Mouse (Mus musculus): Measurements from ENCODE around the gene Gpr61.

The Gpr61 gene

DNA sequence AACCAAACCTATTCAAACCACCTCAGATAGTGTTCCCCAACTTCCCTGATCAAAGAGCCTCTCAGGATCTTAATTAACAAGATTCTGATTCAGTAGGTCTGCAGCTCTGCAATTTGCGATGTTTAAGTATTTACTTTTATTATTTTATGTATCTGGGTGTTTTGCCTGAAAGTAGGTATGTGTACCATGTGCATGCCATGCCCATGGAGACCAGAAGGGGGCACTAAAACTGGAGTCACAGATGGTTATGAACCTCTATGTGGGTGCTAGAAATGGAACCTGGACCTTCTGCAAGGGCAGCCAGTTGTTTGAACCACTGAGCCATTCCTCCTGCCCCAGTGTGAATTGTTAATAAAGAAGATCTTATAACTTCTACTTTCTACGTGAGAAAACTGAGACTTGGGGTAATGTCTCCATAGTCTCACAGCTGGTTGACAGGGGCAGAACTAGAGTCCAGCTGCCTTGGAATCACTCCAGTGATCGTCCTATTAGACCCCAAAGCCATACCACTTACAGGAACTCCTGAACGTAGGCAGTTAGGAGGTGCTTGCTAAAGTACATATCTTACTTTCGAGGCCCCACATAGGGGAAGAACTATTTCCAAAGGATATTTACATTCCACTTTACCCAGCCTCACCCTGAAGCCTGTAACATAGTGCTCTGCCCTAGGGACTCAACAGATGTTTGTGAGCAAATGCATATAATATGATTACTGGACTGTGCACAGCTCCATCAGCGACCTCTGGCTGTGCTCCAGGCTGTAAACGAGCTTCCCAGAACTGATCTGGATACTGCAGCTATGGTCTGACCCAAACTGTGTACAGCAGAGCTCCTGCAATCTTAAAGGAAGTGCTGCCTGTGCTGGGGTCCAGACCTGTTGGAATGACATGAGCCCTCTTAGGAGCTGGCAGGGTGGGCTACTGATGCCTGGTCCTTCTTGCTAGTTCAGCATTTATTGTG, 24.4 kb upstream of the Gpr61 start:
- DNase-seq (ENCODE audit: low read depth, low spot score): no peak

DNA sequence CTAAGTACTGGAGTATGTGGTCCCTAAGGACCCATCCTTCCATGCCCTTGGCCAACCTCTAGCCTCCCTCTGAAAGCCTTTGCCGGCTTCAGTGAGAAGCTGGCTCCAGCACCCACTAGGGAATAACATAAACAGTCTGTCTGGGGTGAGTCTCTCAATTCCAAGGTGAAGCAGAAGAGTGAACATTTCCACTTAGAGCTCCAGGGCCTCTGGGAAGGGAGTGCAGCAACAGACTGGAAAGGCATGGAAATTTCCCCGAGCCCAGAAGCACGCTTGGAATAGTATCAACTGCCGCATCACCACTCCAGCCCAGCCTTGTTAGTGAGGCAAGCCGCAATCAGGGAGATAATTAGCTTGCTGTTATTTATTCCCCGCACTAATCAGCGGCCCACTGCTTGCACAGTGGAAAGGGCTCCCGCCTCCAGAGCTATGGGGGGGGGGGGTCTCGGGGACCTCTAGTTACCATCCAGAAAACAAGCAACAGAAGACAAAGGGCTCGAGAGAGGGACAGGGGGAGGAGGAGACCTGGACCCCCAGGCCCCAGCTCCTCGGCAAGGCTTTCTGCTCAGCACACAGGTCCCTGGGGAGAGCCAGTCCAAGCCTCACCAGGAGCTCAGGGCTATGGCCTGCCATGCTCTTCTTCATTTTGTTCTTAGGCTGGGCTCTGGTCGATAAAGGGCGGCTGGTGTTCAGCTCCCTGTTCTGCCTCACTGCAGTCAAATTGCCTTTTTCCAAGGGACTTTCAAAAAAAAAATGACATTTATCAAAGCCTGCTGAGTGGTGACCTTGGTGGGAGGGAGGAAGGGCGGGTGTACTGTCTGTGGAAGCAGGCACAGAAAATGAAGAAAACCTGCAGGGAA, 20.2 kb upstream of the Gpr61 start:
- no peak for DNase-seq (ENCODE audit: low read depth, low spot score)

DNA sequence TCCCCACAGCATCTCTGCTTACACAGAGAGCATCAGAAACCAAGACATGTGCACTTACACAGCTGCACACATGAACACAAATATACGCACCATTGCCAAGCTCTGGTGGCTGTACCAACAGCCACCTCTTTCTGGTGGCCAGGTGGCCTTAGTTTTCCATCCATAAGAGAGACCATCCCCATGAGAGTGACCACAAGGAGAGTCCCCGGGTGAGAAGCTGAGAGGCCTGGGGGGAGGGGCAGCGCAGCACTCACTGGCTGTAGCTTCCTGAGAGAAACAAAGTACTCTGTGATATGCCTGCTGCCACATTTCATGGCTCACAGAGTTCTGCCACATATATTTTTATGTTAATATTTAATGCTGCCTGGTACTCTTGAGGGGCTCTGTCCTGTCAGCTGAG, 14.5 kb upstream of the Gpr61 start:
- no peak for DNase-seq (ENCODE audit: low read depth, low spot score)

DNA sequence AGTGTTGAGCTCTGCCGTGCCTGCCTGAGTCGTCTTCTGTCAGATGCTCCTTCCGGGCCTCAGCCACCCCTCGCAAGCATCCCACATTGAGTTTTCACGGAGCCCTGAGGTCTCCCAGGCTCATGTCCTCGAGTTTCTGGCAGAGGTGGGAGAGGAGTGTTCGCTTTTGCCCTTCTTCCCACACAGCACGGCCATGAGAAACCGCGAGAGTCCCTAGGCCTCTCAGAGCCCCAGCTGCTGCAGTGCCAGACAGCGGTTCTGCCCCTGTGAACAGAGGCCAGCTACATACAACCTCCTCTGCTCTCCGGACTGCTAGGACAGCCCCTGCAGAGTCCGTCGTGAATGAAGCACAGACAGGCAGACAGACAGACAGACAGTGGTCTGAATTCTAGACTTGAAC, 12.8 kb upstream of the Gpr61 start:
- no peak for DNase-seq (ENCODE audit: low read depth, low spot score)

DNA sequence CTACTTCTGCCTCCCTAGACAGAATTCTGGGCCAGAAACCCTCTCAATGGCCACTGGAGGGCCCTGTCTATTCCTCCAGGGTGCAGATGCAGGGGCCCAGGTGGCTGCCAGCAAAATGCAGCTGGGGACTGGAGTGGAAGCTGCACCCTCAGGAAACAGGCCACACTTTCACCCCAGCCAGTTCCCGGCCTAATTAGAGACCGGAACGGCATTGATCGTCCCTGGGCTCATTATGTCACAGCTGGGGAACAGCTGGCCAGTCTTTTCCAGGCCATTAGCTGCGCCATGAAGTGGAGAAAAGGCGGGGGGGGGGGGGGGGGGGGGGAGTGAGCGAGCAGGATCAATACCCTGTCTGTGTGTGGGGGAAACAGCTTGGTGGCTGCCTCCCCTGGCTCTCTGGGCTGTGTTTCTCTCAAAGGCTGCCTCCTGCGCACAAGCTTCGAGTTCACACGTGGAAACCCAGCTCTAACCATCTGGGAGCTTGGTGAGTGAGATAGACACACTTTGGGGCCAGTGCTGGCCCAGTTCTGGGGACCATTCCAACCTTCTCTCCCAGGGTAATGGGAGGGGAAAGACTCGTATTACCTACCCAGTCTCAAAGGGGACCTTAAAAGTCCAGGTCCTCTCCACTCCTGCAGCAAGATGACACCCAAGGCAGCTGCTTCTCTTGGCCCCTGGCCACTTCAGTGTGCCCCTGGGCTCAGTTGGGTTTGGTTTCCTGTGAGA, 12.0 kb upstream of the Gpr61 start:
- DNase-seq (ENCODE audit: low read depth, low spot score): peak; percentile 82

DNA sequence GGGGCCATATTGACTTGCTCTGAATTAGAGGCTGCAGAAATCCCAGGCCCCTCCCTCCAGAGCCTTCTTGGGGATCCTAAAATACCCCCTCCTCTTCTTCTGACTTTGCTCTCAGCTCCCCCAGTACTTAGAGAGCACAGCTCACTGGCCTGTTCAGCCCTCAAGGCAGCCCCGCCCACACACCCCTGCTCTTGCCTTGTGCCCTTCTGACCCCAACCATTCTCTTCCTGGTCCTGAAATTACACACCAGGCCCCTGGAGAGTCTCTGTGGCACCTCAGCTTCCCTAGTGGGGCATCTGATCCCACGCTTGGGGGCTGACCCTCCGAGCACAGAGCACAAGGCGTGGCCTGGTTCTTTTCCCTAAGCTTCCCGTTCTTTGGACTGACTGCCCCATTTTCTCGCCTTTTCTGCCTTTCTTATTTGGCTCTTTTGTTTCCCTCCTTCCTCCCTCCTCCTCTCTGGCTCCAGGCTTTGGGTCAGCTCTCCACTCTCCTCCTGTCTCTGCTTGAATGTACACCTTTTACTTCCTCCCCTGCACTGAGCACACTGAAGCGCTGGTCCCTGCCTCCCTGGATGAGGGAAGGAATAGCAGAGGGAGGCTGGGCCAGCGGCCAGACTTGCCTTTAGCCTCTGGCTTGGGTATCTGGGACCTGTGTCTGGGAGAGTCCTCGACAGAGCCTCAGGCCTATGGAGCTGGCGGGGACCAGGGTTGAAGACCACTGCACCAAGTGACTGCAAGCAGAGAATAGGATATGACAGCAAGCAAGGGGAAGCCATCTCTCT, 11.0 kb upstream of the Gpr61 start:
- DNase-seq (ENCODE audit: low read depth, low spot score): no peak

DNA sequence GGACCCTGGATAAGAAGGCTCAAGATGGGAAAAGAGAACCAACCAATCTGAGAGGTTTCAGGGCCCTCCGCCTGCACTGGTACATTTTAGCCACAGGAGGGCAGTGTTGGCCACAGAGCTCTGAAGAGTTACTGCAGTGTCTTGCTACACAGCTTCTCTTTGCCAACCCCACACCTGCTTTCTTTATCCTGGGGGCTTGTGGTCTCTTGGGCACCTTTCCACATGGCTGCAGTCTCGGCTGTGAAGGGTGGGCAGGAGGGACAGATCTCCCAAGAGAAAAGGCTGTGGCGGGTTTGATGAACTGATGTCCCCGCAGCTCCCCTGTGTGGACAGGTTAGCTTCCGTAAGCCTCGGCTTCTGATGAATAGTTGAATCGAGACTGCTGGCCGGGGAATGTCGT, 10.1 kb upstream of the Gpr61 start:
- peak; percentile 87 for DNase-seq (ENCODE audit: low read depth, low spot score)

DNA sequence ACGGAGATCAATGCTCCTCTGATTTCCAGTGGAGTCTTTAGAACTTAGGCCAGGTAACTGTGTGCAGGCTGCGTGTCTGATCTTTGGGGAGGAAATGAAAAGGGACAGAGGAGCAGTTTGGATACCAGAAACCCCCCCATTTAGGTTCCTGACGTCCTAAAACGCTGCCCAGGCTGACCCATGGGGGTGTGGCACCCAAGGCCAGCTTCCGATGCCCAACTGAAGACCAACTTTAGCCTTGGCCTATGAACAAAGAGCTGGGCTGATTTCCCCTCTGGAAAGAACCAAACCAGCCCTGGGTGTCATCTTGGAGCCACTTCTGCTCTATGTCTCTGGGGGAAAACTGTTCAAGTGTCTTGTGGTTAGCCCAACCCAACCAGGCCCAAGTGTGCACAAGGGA, 9.4 kb upstream of the Gpr61 start:
- DNase-seq (ENCODE audit: low read depth, low spot score): no peak

DNA sequence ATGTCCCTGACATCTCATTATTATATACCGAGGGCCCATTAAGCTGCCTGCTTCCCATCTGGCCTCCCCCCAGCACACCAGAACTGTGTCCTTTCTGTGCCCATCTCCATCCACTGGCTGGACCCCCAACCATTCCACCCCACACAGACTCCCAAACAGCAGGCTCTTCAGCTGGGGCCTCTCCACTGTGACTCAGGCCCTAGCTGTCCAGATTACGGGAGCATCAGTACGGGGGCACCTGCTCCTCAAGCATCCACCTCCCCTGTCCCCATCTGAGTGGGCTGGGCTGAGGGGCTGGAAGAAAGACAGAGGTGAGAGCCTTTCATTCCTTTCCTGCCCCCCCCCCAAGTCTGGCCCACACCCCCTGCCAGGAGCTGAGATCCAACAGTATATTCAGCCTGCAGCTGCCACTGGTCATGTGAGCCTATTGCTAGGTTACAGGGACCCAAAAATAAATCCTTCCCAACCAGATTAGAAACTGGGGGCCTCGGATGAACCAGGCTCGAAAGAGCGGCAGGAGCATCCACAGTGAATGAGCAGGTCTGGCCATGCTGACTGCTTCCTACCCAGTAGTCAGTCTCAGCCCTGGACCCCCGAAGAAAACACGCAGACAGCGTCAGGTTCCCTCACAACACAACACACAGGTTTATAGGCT, 3.8 kb upstream of the Gpr61 start:
- DNase-seq (ENCODE audit: low read depth, low spot score): no peak

DNA sequence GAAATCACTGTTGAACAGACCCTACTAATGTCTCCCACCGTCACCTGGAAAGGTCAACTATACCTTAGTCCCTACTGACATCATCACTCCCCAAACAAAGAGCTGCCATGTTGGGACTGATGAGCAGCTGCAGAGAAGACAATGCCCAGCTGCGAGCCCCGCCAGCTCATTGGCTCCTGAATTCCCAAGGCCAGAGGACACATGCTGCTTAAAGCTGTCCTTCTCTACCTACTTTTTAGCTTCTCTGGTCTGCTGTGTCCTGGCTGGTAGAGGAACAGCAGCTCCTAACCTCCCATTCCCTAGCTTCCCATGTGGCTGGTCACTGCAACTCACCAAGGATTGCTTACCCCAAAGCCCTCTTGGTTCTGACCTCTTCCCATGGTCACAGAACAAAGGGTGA, 2.4 kb downstream of the Gpr61 start:
- DNase-seq (ENCODE audit: low read depth, low spot score): no peak

DNA sequence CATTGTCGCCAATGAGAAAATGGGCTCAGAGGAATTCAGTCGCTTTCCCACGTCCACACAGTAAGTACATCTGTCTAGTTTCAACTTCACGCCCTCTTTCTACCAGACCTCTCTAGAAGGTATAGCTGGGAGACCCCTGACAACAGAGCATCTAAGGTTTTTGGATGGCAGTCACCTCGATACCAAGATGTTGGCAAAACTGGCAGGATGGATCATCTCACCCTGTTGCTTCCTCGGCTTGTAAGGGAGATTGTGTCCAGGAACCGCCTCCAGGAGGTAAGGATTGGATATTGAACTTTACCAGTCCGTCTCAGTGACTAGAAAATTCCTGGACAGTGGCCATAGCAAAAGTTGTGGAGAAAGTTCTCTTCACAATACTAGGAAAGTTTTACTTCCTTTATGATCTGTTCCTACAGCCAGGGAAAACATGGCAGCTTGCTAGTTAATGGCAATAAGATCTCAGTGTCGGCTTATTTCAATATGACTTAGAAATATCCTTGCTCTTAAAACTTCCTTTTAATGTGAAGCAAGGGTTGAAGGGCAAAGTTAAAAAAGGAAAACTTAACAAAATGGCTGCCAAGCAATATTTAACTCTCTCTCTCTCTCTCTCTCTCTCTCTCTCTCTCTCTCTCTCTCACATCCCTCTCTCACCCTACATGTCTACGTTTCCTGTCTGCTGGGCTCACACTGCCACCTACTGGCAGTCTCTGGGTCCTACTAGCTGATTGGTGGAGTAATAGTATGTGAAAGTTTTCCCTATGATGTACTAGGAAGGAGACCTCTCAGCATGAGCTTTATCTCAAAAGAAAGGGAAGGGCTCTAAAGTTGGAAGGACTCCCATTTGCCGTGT, 7.1 kb downstream of the Gpr61 start:
- DNase-seq (ENCODE audit: low read depth, low spot score): peak; percentile 94

DNA sequence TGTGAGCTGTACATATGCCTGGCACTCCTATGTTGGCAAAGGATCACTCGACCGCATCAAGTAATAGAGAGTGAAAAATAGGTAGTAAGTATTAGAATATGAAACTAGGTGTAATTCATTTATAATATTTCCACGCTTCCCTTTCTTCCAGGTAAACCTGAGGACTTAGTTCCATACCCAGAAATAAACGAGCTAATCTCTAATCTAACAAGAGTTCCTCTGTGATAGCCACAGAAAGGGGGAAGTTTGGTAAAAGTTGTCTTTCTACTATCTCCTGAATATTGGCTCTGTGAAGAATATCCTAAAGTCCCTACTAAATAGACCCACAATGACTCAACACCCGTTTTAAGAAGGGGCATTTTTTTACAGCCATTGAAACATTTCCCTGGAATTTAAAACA, 8.0 kb downstream of the Gpr61 start:
- no peak for DNase-seq (ENCODE audit: low read depth, low spot score)

DNA sequence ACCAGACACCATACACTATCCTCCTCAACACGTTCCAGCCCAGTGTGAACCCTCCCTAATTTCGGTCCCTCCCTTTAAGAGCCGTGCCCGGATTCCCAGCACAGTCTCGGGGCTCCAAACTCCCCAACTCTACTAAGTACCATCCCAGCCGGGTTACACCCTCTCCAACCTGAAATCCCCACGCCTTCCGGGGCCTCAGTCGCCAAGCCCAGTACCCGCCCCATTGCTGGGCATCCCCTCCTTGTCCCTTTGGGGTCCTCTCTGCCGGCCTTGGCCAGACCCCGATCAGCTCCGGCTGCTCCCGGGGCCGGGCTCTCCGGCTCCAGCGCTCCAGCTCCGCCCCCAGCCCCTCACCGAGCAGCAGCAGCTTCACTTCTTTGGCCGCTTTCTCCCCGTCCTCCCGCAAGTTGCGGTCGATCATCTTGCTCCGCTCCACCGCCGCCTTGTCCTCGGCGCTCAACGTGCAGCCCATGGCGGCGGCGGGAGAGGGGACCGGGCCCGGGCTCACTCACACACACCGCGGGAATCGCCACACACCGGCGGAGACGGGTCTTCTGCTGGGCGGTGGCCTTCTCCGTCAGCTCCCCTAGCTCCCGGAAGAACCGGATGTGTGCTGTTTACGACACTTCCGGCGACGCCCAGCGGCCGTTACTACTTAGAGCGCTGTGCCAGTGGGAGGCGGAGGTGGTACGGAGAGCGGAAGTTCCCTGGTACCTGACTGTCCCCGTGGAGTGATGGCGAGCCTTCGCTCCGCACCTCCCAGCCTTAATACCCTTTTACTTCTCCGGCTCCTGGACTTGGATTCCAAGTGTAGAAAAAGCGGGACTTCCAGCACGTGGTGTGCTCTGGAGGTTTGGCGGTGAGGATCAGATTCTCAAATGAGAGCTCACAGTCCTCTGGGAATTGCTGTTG, 8.9 kb downstream of the Gpr61 start, which contains the start of gene Gnai3:
Gene Gnai3 (minus strand): TSS at position 613 of the 912 bp plus-strand sequence.
- peak; percentile 92 for DNase-seq (ENCODE audit: low read depth, low spot score)

DNA sequence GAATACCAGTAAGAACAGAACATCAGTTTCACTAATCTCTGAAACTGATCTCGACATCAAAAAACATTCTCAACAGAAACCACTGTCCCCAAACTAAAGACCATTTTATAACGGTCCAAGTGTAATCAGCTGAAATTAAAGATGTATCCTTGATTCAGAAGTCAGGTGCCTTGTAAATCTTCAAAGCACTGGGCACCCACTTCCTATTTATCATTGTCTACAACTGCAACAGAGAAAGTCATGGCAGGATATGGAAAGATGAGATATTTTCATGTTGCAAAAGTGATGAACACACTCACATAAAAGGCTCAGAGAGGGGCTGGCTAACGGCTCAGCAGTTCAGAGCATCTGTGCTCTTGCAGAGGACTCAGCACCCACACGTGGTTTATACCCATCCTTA, 13.9 kb downstream of the Gpr61 start:
- DNase-seq (ENCODE audit: low read depth, low spot score): no peak

DNA sequence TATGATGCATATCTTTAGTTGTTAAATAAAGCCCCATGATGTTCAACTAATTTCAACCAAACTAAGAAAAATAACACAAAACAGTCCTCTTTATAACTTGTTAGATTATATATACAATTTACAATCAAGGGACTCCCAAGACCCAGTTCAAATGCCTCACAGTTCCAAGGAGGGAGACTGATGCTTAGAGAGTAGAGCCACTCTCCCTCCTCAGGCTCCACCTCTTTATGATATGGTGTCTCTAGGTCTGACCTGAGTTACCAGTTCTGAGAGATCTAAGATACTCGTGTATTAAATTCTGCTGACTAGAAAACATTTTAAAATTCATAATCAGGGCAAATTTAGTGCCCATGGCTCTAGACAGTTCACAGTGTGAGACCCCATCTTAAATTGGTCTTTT, 15.6 kb downstream of the Gpr61 start:
- DNase-seq (ENCODE audit: low read depth, low spot score): no peak

DNA sequence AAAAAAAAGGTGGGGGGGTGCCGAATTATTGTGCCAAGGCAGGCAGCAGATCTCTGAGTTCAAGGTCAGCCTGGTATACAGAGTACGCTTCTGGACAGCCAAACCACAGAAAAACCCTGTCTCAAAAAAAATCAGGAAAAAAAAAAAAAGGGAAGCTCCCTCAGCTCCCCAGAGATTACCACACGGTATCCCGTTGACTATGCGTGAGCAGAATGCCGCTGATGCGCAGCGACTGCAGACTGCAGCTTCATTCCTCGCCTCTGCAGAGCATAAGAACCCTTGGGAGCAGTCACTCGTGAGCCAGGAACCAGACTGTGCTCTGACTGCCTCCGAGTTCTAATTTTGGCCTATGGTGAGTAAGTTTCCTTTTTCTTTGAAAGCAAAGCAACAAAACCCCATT, 20.0 kb downstream of the Gpr61 start:
- DNase-seq (ENCODE audit: low read depth, low spot score): no peak

DNA sequence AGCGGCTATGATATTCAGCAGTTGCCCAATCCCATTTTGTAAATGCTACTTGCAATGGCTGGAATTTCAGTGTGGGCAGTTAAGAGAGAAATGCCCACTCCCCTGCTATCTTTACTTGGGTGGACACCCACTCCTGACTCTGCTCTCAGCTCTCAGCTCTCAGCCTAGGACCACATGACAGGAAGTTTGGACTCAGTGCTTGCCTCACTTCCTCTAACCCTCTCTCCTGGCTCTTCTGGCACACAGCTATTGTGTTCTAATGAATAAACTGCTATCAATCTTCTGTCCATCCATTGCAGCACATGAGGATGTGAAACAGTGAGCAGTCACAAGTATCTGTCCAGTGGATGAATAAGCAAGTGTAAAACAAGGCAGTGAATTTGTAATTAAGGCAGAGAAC, 22.2 kb downstream of the Gpr61 start:
- no peak for DNase-seq (ENCODE audit: low read depth, low spot score)

DNA sequence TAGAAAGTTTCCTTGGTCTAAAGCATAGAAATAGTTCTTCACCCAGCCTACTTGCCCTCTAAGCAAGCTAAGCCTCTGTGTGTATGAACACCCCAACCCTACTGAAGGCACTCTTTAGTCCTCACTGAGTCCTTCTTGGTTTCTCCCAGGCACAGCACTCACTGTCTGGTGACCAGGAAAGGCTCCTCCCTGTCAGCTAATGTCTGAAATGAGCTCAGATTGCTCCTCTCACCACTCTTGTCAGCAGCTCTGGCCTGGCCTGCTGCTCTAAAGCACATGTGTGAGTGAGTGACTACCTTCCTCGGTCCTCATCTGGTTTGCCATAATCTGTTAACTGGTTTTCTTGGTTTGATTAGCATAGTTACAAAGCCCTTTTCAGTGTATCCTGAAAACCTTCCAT, 22.9 kb downstream of the Gpr61 start:
- DNase-seq (ENCODE audit: low read depth, low spot score): no peak

DNA sequence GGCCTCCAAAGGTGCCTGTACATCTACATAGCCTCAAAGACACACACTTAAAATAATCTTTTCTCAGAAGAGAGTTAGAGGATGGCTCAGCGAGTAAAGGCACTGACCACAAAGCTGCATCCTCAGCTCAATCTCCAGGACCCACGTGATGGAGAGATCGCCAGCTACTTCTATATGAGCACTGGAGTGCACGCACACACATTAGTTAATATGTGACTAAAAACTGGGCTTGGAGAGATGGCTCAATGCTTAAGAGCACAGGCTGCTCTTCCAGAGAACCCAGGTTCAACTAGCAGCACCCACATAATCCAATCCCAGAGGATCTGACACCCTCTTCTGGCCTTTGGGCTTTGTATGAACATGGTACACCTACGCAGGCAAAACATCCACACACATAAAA, 23.5 kb downstream of the Gpr61 start:
- DNase-seq (ENCODE audit: low read depth, low spot score): no peak
